Mouse (Mus musculus): ENCODE measurements around the gene Nemp1.

DNA sequence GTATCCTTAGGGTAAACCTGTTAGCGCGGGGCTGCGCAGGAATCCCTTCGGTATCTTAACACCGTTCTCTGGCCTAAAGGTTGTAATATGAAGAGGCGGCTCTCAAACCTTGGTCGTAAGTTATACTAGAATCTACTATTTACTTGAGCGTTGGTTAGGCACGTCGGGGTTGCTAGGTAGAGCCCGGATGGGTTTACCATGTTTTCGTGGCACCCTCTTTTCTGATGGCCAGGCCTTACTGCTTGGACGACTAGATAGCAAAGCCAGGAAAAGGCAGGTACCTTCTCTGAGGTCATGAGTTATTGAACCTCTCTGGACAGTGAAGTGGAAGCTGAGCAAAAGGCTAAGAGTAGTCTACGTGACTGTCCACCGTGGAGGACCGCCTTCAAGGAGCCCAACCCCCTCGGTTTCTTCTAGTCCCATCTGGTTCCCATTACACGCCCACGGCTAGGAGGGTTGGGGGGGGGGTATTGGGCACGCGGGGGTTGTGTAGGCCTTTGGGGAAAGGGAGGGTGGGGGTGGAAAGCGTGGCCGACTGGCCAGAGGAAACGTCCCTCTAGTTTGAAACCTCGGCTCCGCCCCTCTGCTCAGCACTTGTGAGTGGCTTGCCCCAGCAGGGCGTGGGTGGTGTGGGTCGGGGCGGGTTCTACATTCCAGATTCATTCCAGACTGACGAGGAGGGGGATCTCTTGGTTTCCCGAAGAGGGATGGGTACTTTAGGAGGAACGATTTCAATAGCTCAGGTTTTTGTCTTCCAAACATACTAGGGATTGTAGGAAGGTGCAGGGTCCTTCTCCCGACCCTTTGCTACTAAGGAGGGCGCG, 780 bp downstream of the Nemp1 start:
- peak; percentile 69 for TF ChIP-seq POLR2A (IDR thresholded peaks at IDR 0.05; ENCODE audit: insufficient read length, low read depth)
- no peak for TF ChIP-seq USF1 (IDR thresholded peaks at IDR 0.05; ENCODE audit: low read depth)
- peak; percentile 49 for TF ChIP-seq TCF12 (IDR thresholded peaks at IDR 0.05; ENCODE audit: insufficient read depth, poor library complexity, severe bottlenecking)
- TF ChIP-seq MAX (IDR thresholded peaks at IDR 0.05; ENCODE audit: low read depth): no peak
- peak; percentile 62 for TF ChIP-seq POLR2AphosphoS2 (IDR thresholded peaks at IDR 0.05; ENCODE audit: insufficient read length, low read depth)
- no peak for TF ChIP-seq SRF (IDR thresholded peaks at IDR 0.05; ENCODE audit: control insufficient read depth, insufficient read length, low read depth)
- peak in 1 of 3 experiments; percentile 51 for TF ChIP-seq MYOG (IDR thresholded peaks at IDR 0.05; ENCODE audit: control insufficient read depth in 1 of 3, insufficient read depth in 1 of 3, insufficient read length in 2 of 3, low read depth in 2 of 3)
- TF ChIP-seq MYOD1 (IDR thresholded peaks at IDR 0.05; ENCODE audit: control insufficient read depth in 1 of 3, insufficient read length in 2 of 3, low read depth in 2 of 3): peak in 1 of 3 experiments; percentile 1
- no peak for TF ChIP-seq CEBPB (IDR thresholded peaks at IDR 0.05; ENCODE audit: insufficient read depth, poor library complexity, severe bottlenecking)
